Comparison of ENCODE assay signal across 8 mouse cellular contexts in the genomic region with DNA sequence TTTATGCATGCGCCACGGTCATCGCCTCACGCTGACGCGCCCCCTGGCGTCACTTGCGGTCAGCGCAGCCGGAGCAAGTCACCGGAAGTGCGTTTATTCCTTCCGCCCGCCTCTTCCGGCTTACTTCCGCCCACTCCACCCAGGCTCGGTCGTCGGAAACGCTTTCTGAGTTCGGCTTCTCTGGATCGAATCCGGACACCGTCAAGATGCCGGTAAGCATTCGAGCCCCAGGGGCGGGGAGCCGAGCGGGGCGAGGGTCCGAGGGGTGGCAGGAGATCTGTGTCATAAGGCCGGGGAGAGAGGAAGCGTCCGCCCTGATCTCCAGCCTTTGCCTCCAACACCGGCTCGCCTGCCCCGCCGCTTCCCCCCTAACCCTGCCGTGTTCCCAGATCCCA. TPM values are rescaled to one million over a fixed set of nuclear protein-coding genes. Genes with fewer than 3 reads are reported as not detected.
DNase-seq lines count a peak whose midpoint lies in the region; ATAC-seq and TF ChIP-seq lines count a peak whose summit lies in the region.

A gene (plus strand): TSS at position 93 of the 395 bp plus-strand sequence.

- peak; percentile 68; the same call in 1 of the 2 replicates for TF ChIP-seq POLR2A in bone marrow, adult 2 months (IDR thresholded peaks at IDR 0.05; ENCODE audit: borderline replicate concordance, control insufficient read depth, low read depth, low read length)
- TF ChIP-seq POLR2A in limb, embryonic 14.5 days (IDR thresholded peaks at IDR 0.05; ENCODE audit: borderline replicate concordance, extremely low read depth, insufficient read depth, insufficient read length), result 0 out of 2 replicates have a peak, but pooled peaks have one; percentile 21

- H3K9me3 ChIP-seq in embryonic facial prominence, embryonic 15.5 days (replicated peaks), result no peaks in the 10 kb centered on the region
- H3K9me3 ChIP-seq in limb, embryonic 14.5 days (ENCODE audit: control insufficient read depth, low read length), result no peaks in the 10 kb centered on the region
- H3K9me3 ChIP-seq in midbrain, postnatal 0 days (ENCODE audit: low read length), result no peaks in the 10 kb centered on the region

- TF ChIP-seq CTCF in bone marrow, adult 2 months (IDR thresholded peaks at IDR 0.05; ENCODE audit: control insufficient read depth, insufficient read depth, low read length), result peak; percentile 96
- peak; percentile 92 for TF ChIP-seq CTCF in midbrain, postnatal 0 days (IDR thresholded peaks at IDR 0.05)

- no peaks in the 10 kb centered on the region for H3K27me3 ChIP-seq in embryonic facial prominence, embryonic 15.5 days
- no peaks in the 10 kb centered on the region for H3K27me3 ChIP-seq in limb, embryonic 14.5 days (ENCODE audit: control insufficient read depth, insufficient read depth, low read length)
- no peaks in the 10 kb centered on the region for H3K27me3 ChIP-seq in midbrain, postnatal 0 days (ENCODE audit: insufficient read depth, low read length)

- H3K4me1 ChIP-seq in bone marrow, adult 2 months (ENCODE audit: control insufficient read depth, insufficient read depth, low read length), result peaks cover 6% of the 10 kb centered on the region; the same call in 1 of the 2 replicates
- H3K4me1 ChIP-seq in embryonic facial prominence, embryonic 15.5 days, result peaks cover 11% of the 10 kb centered on the region
- peaks cover 7% of the 10 kb centered on the region; the same call in 1 of the 2 replicates for H3K4me1 ChIP-seq in limb, embryonic 14.5 days (ENCODE audit: control insufficient read depth, insufficient read depth, low read length)
- peaks cover 5% of the 10 kb centered on the region; the same call in 1 of the 2 replicates for H3K4me1 ChIP-seq in midbrain, postnatal 0 days (ENCODE audit: insufficient read depth, low read length)

- H3K4me3 ChIP-seq in bone marrow, adult 2 months (replicated peaks; ENCODE audit: control insufficient read depth, low read depth, low read length), result peak within 1 kb of the TSS; percentile 98
- H3K4me3 ChIP-seq in embryonic facial prominence, embryonic 15.5 days (replicated peaks), result peak within 1 kb of the TSS; percentile 76
- peak within 1 kb of the TSS; percentile 79 for H3K4me3 ChIP-seq in limb, embryonic 14.5 days (replicated peaks; ENCODE audit: low read length)
- peak within 1 kb of the TSS; percentile 82 for H3K4me3 ChIP-seq in midbrain, postnatal 0 days (ENCODE audit: low read depth, low read length)

- H3K4me2 ChIP-seq in embryonic facial prominence, embryonic 15.5 days (replicated peaks), result peak within 1 kb of the TSS; percentile 77
- peak within 1 kb of the TSS; percentile 67 for H3K4me2 ChIP-seq in limb, embryonic 14.5 days (replicated peaks; ENCODE audit: low read depth, low read length, severe bottlenecking)
- peak within 1 kb of the TSS; percentile 69 for H3K4me2 ChIP-seq in midbrain, postnatal 0 days (ENCODE audit: low read depth, low read length, poor library complexity, severe bottlenecking)

- peak; percentile 93 for DNase-seq in 416B (ENCODE audit: low read depth)
- DNase-seq in heart, adult 8-10 months (ENCODE audit: low spot score), result peak; percentile 89
- DNase-seq in kidney, adult 9 months, result peak; percentile 92
- DNase-seq in limb, embryonic 14.5 days (ENCODE audit: low spot score), result peak; percentile 90
- DNase-seq in midbrain, postnatal 0 days (ENCODE audit: low spot score), result peak; percentile 93
- DNase-seq in spleen, postnatal 14 days (ENCODE audit: low spot score in 2 of 2), result peak; percentile 84 to 92

- H3K9ac ChIP-seq in embryonic facial prominence, embryonic 15.5 days, result peak within 1 kb of the TSS; percentile 68
- peak within 1 kb of the TSS; percentile 74 for H3K9ac ChIP-seq in limb, embryonic 14.5 days (ENCODE audit: low read depth, low read length, severe bottlenecking)
- peak within 1 kb of the TSS; percentile 90 for H3K9ac ChIP-seq in midbrain, postnatal 0 days (replicated peaks; ENCODE audit: low read length, poor library complexity, severe bottlenecking)

- under 1% methylated on average over 39 of the region's 39 CpGs for WGBS in bone marrow, adult 2 months
- under 1% methylated on average over 39 of the region's 39 CpGs for WGBS in embryonic facial prominence, embryonic 15.5 days
- WGBS in limb, embryonic 14.5 days, result under 1% methylated on average over 38 of the region's 39 CpGs
- under 1% methylated on average over 36 of the region's 39 CpGs for WGBS in midbrain, postnatal 0 days

- peak; percentile 83 for ATAC-seq in embryonic facial prominence, embryonic 15.5 days (ENCODE audit: insufficient number of reproducible peaks, low FRiP score, low TSS enrichment, low read depth)
- peak; percentile 95 for ATAC-seq in limb, embryonic 14.5 days (ENCODE audit: low FRiP score, low read depth)
- peak; percentile 81 for ATAC-seq in midbrain, postnatal 0 days (ENCODE audit: low FRiP score)

- H3K27ac ChIP-seq in bone marrow, adult 2 months (ENCODE audit: control insufficient read depth, insufficient read depth, low read depth, low read length, poor library complexity), result peak within 1 kb of the TSS; percentile 91
- 0 out of 2 replicates have a peak within 1 kb of the TSS, but pooled peaks have one; percentile 24 for H3K27ac ChIP-seq in embryonic facial prominence, embryonic 15.5 days (replicated peaks)
- H3K27ac ChIP-seq in limb, embryonic 14.5 days (replicated peaks; ENCODE audit: low read depth, low read length), result peak within 1 kb of the TSS; percentile 50; the same call in 1 of the 2 replicates
- H3K27ac ChIP-seq in midbrain, postnatal 0 days (ENCODE audit: low read depth, low read length), result peak within 1 kb of the TSS; percentile 73

- H3K36me3 ChIP-seq in embryonic facial prominence, embryonic 15.5 days, result peaks cover 3% of the 10 kb centered on the region; the same call in 1 of the 2 replicates
- H3K36me3 ChIP-seq in limb, embryonic 14.5 days (ENCODE audit: control insufficient read depth, insufficient read depth, low read length), result peaks cover 8% of the 10 kb centered on the region; the same call in 1 of the 2 replicates
- peaks cover under 1% of the 10 kb centered on the region; the same call in 1 of the 2 replicates for H3K36me3 ChIP-seq in midbrain, postnatal 0 days (ENCODE audit: insufficient read depth, low read length)

RNA-seq across cellular contexts. Expression of the gene that starts here (rescaled TPM):
- polyA plus RNA-seq in bone marrow, adult 2 months (2011; ENCODE audit: insufficient read depth, insufficient read length, low replicate concordance, missing spikeins), result 280 and 397 TPM in 2 replicates
- 129 and 139 TPM in 2 replicates for polyA plus RNA-seq in embryonic facial prominence, embryonic 15.5 days (2015; fragmentation: Nextera tagmentation; extraction: Ambion mirVana)
- total RNA-seq in heart, adult 8-10 months (2022), result 10 to 100 TPM; 84.9 to 93.6 (median 88.1) TPM
- polyA plus RNA-seq in limb, embryonic 14.5 days (2012; rRNA removed), result 180 and 241 TPM in 2 replicates
- 46.2 and 51.0 TPM in 2 replicates for polyA plus RNA-seq in limb, embryonic 14.5 days (2014; fragmentation: Nextera tagmentation; extraction: Ambion mirVana)
- total RNA-seq in midbrain, postnatal 0 days (2014; rRNA removed), result 162 and 188 TPM in 2 replicates
- 134 and 137 TPM in 2 replicates for polyA plus RNA-seq in midbrain, postnatal 0 days (2015; fragmentation: Nextera tagmentation; extraction: Ambion mirVana)

Comparison
In these comparisons a context has a peak if more than half of its experiments do, and no peak if none do; other contexts are left out.
1. Peak in every context shown above with its lines: DNase-seq, ATAC-seq, H3K4me3 ChIP-seq and H3K27ac ChIP-seq.
2. H3K27ac ChIP-seq: peak in every context shown above with its lines; median percentile 91 in bone marrow, adult 2 months; 73 in midbrain, postnatal 0 days; 50 in limb, embryonic 14.5 days; 24 in embryonic facial prominence, embryonic 15.5 days.